Mouse (Mus musculus): ENCODE results near the gene Prrg4. TPM values are rescaled to one million over a fixed set of nuclear protein-coding genes. Genes with fewer than 3 reads are reported as not detected.
"Not testable (repeated sequence)": the region's sequence is repeated elsewhere in the genome, so short reads cannot be mapped to it uniquely, and the experiment has no call there.

Gene Prrg4
- total RNA-seq, 2 experiments from 2014 or later: 0.49 to 0.51 TPM

- no peak for DNase-seq (ENCODE audit: low spot score in 2 of 2)
- intact Hi-C loops (cut with DNase I): no loop called here
These were observed 2.9 kb downstream of the Prrg4 start for GRCm38 (mm10) chr2:104846638-104847414.

GRCm38 (mm10) chr2:104842559-104842958, 7.1 kb downstream of the Prrg4 start:
- DNase-seq (ENCODE audit: low spot score in 2 of 2): no peak
- intact Hi-C loops (cut with DNase I): no loop called here

GRCm38 (mm10) chr2:104841736-104842135, 7.9 kb downstream of the Prrg4 start:
- intact Hi-C loops (cut with DNase I): no loop called here
- no peak for DNase-seq (ENCODE audit: low spot score in 2 of 2)

GRCm38 (mm10) chr2:104840974-104841373, 8.7 kb downstream of the Prrg4 start:
- intact Hi-C loops (cut with DNase I): no loop called here
- no peak for DNase-seq (ENCODE audit: low spot score in 2 of 2)

- no peak for DNase-seq (ENCODE audit: low spot score in 2 of 2)
- intact Hi-C loops (cut with DNase I): no loop called here
These were observed 17.2 kb downstream of the Prrg4 start for GRCm38 (mm10) chr2:104832486-104832885.

GRCm38 (mm10) chr2:104826191-104826590, 23.5 kb downstream of the Prrg4 start:
- intact Hi-C loops (cut with DNase I): no loop called here
- no peak for DNase-seq (ENCODE audit: low spot score in 2 of 2)

GRCm38 (mm10) chr2:104818763-104819162, 30.9 kb downstream of the Prrg4 start:
- DNase-seq (ENCODE audit: low spot score in 2 of 2); intact Hi-C loops (cut with DNase I): not testable (repeated sequence)

- no peak for DNase-seq (ENCODE audit: low spot score in 2 of 2)
- intact Hi-C loops (cut with DNase I): no loop called here
These were observed 31.9 kb downstream of the Prrg4 start for GRCm38 (mm10) chr2:104817555-104818330.

GRCm38 (mm10) chr2:104816866-104817439, 32.7 kb downstream of the Prrg4 start:
- intact Hi-C loops (cut with DNase I): no loop called here
- DNase-seq (ENCODE audit: low spot score in 2 of 2): peak; percentile 85 to 86

GRCm38 (mm10) chr2:104816371-104816827, 33.3 kb downstream of the Prrg4 start, which contains the start of gene Qser1:
TSS of gene Qser1 (minus strand) at chr2:104816760.
- intact Hi-C loops (cut with DNase I): no loop called here
- peak in 1 of 2 experiments; percentile 14 for DNase-seq (ENCODE audit: low spot score in 2 of 2)

GRCm38 (mm10) chr2:104815561-104816370, 33.9 kb downstream of the Prrg4 start:
- intact Hi-C loops (cut with DNase I): no loop called here

GRCm38 (mm10) chr2:104814181-104814951, 35.3 kb downstream of the Prrg4 start:
- intact Hi-C loops (cut with DNase I): no loop called here
- DNase-seq (ENCODE audit: low spot score in 2 of 2): no peak

More at GRCm38 (mm10) chr2:104815561-104816370, 33.9 kb downstream of the Prrg4 start:
- peak; percentile 5 to 12 for DNase-seq (ENCODE audit: low spot score in 2 of 2)

- intact Hi-C loops (cut with DNase I): no loop called here
- DNase-seq (ENCODE audit: low spot score in 2 of 2): no peak
These were observed 44.2 kb downstream of the Prrg4 start for GRCm38 (mm10) chr2:104805435-104805834.

Other genes starting within 250 kb of the Prrg4 start
- 10 to 100 TPM; 47.1 to 47.9 TPM for gene Tcp11l1, start 137.7 kb downstream of the Prrg4 start, total RNA-seq (2021)
- not detected for gene Pin1rt1, start 133.5 kb downstream of the Prrg4 start, total RNA-seq (2021)
- gene Depdc7, start 107.0 kb downstream of the Prrg4 start, total RNA-seq (2021): 1 to 10 TPM; 1.0 to 1.7 TPM
- gene Qser1, start 33.1 kb downstream of the Prrg4 start, total RNA-seq (2021): 1 to 10 TPM; 8.8 to 9.4 TPM
- not detected for gene Ccdc73, start 17.9 kb upstream of the Prrg4 start, total RNA-seq (2021)
- gene Eif3m, start 167.2 kb upstream of the Prrg4 start, total RNA-seq (2021): 10 to 100 TPM; 86.1 to 86.5 TPM
- gene Gm11060, start 242.1 kb upstream of the Prrg4 start, total RNA-seq (2021): not detected

Data from left cerebral cortex, postnatal 14 days (tissue).